Mouse (Mus musculus) cortical plate, adult 2 months (tissue): ENCODE data around the gene Carhsp1.

Experiments
- CTCF ChIP-seq: fragments of 200-500 bp; IDR thresholded peaks from 2 replicates; pipeline ENCODE4 v1.5.1; 2011; ENCODE audit warnings: mild to moderate bottlenecking, control low read depth, low read length; ENCODE audit not compliant: insufficient read depth; ENCODE audit errors: extremely low read depth
- POLR2A ChIP-seq: fragments of 200-500 bp; IDR thresholded peaks from 2 replicates; pipeline ENCODE4 v1.6.1; 2011; ENCODE audit warnings: mild to moderate bottlenecking, low read length, control low read depth; ENCODE audit not compliant: insufficient read depth; ENCODE audit errors: extremely low read depth

DNA sequence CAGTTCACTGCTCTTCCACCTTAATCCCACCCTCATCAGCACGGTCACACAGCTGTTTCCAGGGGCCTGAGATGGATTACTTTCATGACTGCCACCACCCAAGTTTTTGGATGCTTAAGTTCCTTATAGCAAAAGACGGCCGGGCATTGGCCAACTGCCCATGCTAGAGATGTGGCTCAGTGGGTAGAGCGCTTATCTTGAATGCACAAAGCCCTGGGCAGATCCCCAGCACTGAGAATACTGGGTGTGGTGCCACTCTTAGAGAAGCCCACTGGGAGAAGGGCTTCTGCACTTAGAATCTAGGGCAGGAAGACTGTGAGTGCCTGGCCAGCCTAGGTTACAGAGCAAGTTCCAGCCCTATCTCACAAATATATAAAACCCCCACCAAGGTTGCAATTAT, 6.7 kb upstream of the Carhsp1 start:
- TF ChIP-seq POLR2A (no peak), CTCF (no peak)
